8 mouse cellular contexts compared by ENCODE assay signal in genomic region chr10:120257231-120257630, GRCm38 (mm10). TPM values are rescaled to one million over a fixed set of nuclear protein-coding genes. Genes with fewer than 3 reads are reported as not detected.
DNase-seq lines count a peak whose midpoint lies in the region; ATAC-seq lines count a peak whose summit lies in the region.

No protein-coding gene starts in this region.

- no peak overlapping the region for H3K4me3 ChIP-seq in kidney, embryonic 15.5 days (replicated peaks)
- no peak overlapping the region for H3K4me3 ChIP-seq in midbrain, embryonic 15.5 days

- peaks cover 15% of the 10 kb centered on the region for H3K4me1 ChIP-seq in kidney, embryonic 15.5 days
- no peaks in the 10 kb centered on the region for H3K4me1 ChIP-seq in midbrain, embryonic 15.5 days

- H3K36me3 ChIP-seq in kidney, embryonic 15.5 days, result no peaks in the 10 kb centered on the region
- no peaks in the 10 kb centered on the region for H3K36me3 ChIP-seq in midbrain, embryonic 15.5 days (replicated peaks)

- H3K4me2 ChIP-seq in kidney, embryonic 15.5 days, result no peak overlapping the region
- no peak overlapping the region for H3K4me2 ChIP-seq in midbrain, embryonic 15.5 days

- WGBS in kidney, embryonic 15.5 days, result 23% methylated on average over 11 of the region's 11 CpGs
- WGBS in midbrain, embryonic 15.5 days, result 27% methylated on average over 11 of the region's 11 CpGs

- no peak overlapping the region for H3K9ac ChIP-seq in kidney, embryonic 15.5 days
- H3K9ac ChIP-seq in midbrain, embryonic 15.5 days, result no peak overlapping the region

- H3K27me3 ChIP-seq in kidney, embryonic 15.5 days, result no peaks in the 10 kb centered on the region
- H3K27me3 ChIP-seq in midbrain, embryonic 15.5 days (replicated peaks), result no peaks in the 10 kb centered on the region

- no peak overlapping the region for H3K27ac ChIP-seq in kidney, embryonic 15.5 days
- no peak overlapping the region for H3K27ac ChIP-seq in midbrain, embryonic 15.5 days

- DNase-seq in kidney, adult 11 months, result peak; percentile 8
- peak; percentile 58 for DNase-seq in MEL-GATA-1-ER (ENCODE audit: extremely low read depth, low read depth)
- peak; percentile 21 for DNase-seq in cerebellum, adult 9-10 months
- peak; percentile 54 to 56 for DNase-seq in left cerebral cortex, adult 18-20 months (ENCODE audit: low spot score in 2 of 2)
- peak; percentile 25 for DNase-seq in yolk sac, embryonic 10.5 days (ENCODE audit: low spot score)

- ATAC-seq in kidney, embryonic 15.5 days (replicated peaks; ENCODE audit: low FRiP score), result no peak
- peak; percentile 73 for ATAC-seq in granulocyte monocyte progenitor cell, adult 5-6 weeks (replicated peaks; ENCODE audit: poor library complexity, severe bottlenecking)
- ATAC-seq in midbrain, embryonic 15.5 days (replicated peaks), result 0 out of 2 replicates have a peak, but pooled peaks have one; percentile 48

- no peaks in the 10 kb centered on the region for H3K9me3 ChIP-seq in kidney, embryonic 15.5 days (replicated peaks)
- no peaks in the 10 kb centered on the region for H3K9me3 ChIP-seq in midbrain, embryonic 15.5 days

RNA-seq across cellular contexts. Expression of gene Llph, which starts 30.4 kb away (rescaled TPM):
- 52.0 and 56.8 TPM in 2 replicates for polyA plus RNA-seq in kidney, embryonic 15.5 days (2015; fragmentation: Nextera tagmentation; extraction: Ambion mirVana)
- 73.4 and 83.8 TPM in 2 replicates for total RNA-seq in granulocyte monocyte progenitor cell, adult 5-6 weeks (2014; fragmentation: Nextera tagmentation)
- 80.4 and 84.9 TPM in 2 replicates for total RNA-seq in granulocyte monocyte progenitor cell, adult 5-6 weeks (2017)
- 10 to 100 TPM; 20.0 to 22.2 TPM for total RNA-seq in left cerebral cortex, adult 18-20 months (2021)
- 34.7 and 39.6 TPM in 2 replicates for polyA plus RNA-seq in midbrain, embryonic 15.5 days (2015; fragmentation: Nextera tagmentation; extraction: Ambion mirVana)

RNA-seq across cellular contexts. Expression of gene Irak3, which starts 55.3 kb away (rescaled TPM):
- 1.3 and 1.5 TPM in 2 replicates for polyA plus RNA-seq in kidney, embryonic 15.5 days (2015; fragmentation: Nextera tagmentation; extraction: Ambion mirVana)
- total RNA-seq in granulocyte monocyte progenitor cell, adult 5-6 weeks (2014; fragmentation: Nextera tagmentation), result 37.4 and 45.1 TPM in 2 replicates
- 21.7 and 24.0 TPM in 2 replicates for total RNA-seq in granulocyte monocyte progenitor cell, adult 5-6 weeks (2017)
- 1 to 10 TPM in 1 of 2 experiments, under 1 TPM in 1; 0.79 to 1.2 TPM for total RNA-seq in left cerebral cortex, adult 18-20 months (2021)
- polyA plus RNA-seq in midbrain, embryonic 15.5 days (2015; fragmentation: Nextera tagmentation; extraction: Ambion mirVana), result 0.18 and 0.19 TPM in 2 replicates

RNA-seq across cellular contexts. Expression of gene Tmbim4, which starts 55.8 kb away (rescaled TPM):
- 151 and 159 TPM in 2 replicates for polyA plus RNA-seq in kidney, embryonic 15.5 days (2015; fragmentation: Nextera tagmentation; extraction: Ambion mirVana)
- total RNA-seq in granulocyte monocyte progenitor cell, adult 5-6 weeks (2014; fragmentation: Nextera tagmentation), result 87.9 and 100 TPM in 2 replicates
- total RNA-seq in granulocyte monocyte progenitor cell, adult 5-6 weeks (2017), result 100 and 140 TPM in 2 replicates
- 10 to 100 TPM; 59.8 to 65.0 TPM for total RNA-seq in left cerebral cortex, adult 18-20 months (2021)
- polyA plus RNA-seq in midbrain, embryonic 15.5 days (2015; fragmentation: Nextera tagmentation; extraction: Ambion mirVana), result 90.2 and 93.7 TPM in 2 replicates

Comparison
In these comparisons a context has a peak if more than half of its experiments do, and no peak if none do; other contexts are left out.
1. DNase-seq: peak in every context shown above with its lines; median percentile 58 in MEL-GATA-1-ER; 55 in left cerebral cortex, adult 18-20 months; 25 in yolk sac, embryonic 10.5 days; 21 in cerebellum, adult 9-10 months; 8 in kidney, adult 11 months.
2. RNA of gene Irak3, which starts 55.3 kb away (total RNA-seq): 21.7 to 45.1 TPM in granulocyte monocyte progenitor cell, adult 5-6 weeks; 0.79 to 1.2 TPM in left cerebral cortex, adult 18-20 months; every median in the first group is over 10 times any median in the second.